In genomic region chr6:122703251-122703650, GRCm38 (mm10) we compare ENCODE assay signal across 11 mouse cellular contexts. TPM values are rescaled to one million over a fixed set of nuclear protein-coding genes. Genes with fewer than 3 reads are reported as not detected.
DNase-seq lines count a peak whose midpoint lies in the region; ATAC-seq and TF ChIP-seq lines count a peak whose summit lies in the region.
"Had no signal": no experiment of that assay in that cellular context is flagged by ENCODE, and none has a peak within 500 bp of the region (broad histone marks: within the 10 kb centered on the region; RNA-seq: fewer than 3 reads in every experiment).

No protein-coding gene starts in this region.

- H3K4me2 ChIP-seq in intestine, embryonic 15.5 days (replicated peaks) = peak overlapping the region; percentile 56; the same call in 1 of the 2 replicates
- H3K4me2 ChIP-seq in intestine, postnatal 0 days (replicated peaks; ENCODE audit: low read depth) = no peak overlapping the region; the same call in 1 of the 2 replicates
- H3K4me2 ChIP-seq in hindbrain, embryonic 14.5 days (replicated peaks) = peak overlapping the region; percentile 43

- no peaks in the 10 kb centered on the region for H3K27me3 ChIP-seq in intestine, embryonic 15.5 days (replicated peaks)
- no peaks in the 10 kb centered on the region for H3K27me3 ChIP-seq in intestine, postnatal 0 days (replicated peaks; ENCODE audit: control insufficient read depth, insufficient read depth, low read length)
- H3K27me3 ChIP-seq in hindbrain, embryonic 14.5 days (ENCODE audit: control insufficient read depth, insufficient read depth, low read length) = peaks cover 11% of the 10 kb centered on the region; the same call in 1 of the 2 replicates

- DNase-seq in 3T3-L1 (ENCODE audit: low read depth, low spot score) = peak; percentile 51
- peak; percentile 62 for DNase-seq in ZHBTc4 (ENCODE audit: low read depth, low spot score)
- DNase-seq in hindbrain, embryonic 14.5 days (ENCODE audit: low spot score) = no peak
- no peak for DNase-seq in urinary bladder, postnatal 25 days (ENCODE audit: low spot score)
- DNase-seq in right cerebral cortex, postnatal 25 days = no peak
- no peak for DNase-seq in embryo, embryonic 10 days (ENCODE audit: low spot score)
- DNase-seq: liver, embryonic 13.5 days had no signal

- no peak for TF ChIP-seq CTCF in intestine, postnatal 0 days (IDR thresholded peaks at IDR 0.05; ENCODE audit: low read depth)

- WGBS in intestine, embryonic 15.5 days = 33% methylated on average over 6 of the region's 6 CpGs
- WGBS in intestine, postnatal 0 days = 37% methylated on average over 6 of the region's 6 CpGs
- WGBS in hindbrain, embryonic 14.5 days = 8% methylated on average over 6 of the region's 6 CpGs

- ATAC-seq in intestine, embryonic 15.5 days = no peak
- no peak for ATAC-seq in intestine, postnatal 0 days
- no peak for ATAC-seq in hindbrain, embryonic 14.5 days (ENCODE audit: low FRiP score)

- no peaks in the 10 kb centered on the region for H3K36me3 ChIP-seq in intestine, embryonic 15.5 days
- no peaks in the 10 kb centered on the region for H3K36me3 ChIP-seq in intestine, postnatal 0 days (ENCODE audit: control insufficient read depth, insufficient read depth)
- H3K36me3 ChIP-seq in hindbrain, embryonic 14.5 days (replicated peaks; ENCODE audit: control insufficient read depth, insufficient read depth) = no peaks in the 10 kb centered on the region
- H3K36me3 ChIP-seq: G1E; liver, embryonic 13.5 days had no signal

- H3K9me3 ChIP-seq in intestine, embryonic 15.5 days = no peaks in the 10 kb centered on the region
- H3K9me3 ChIP-seq in intestine, postnatal 0 days (ENCODE audit: control insufficient read depth) = no peaks in the 10 kb centered on the region
- no peaks in the 10 kb centered on the region for H3K9me3 ChIP-seq in hindbrain, embryonic 14.5 days (ENCODE audit: control insufficient read depth, low read length)
- H3K9me3 ChIP-seq: G1E; liver, embryonic 13.5 days had no signal

- H3K27ac ChIP-seq in intestine, embryonic 15.5 days = no peak overlapping the region
- no peak overlapping the region for H3K27ac ChIP-seq in intestine, postnatal 0 days (ENCODE audit: low read depth, low read length)
- no peak overlapping the region for H3K27ac ChIP-seq in hindbrain, embryonic 14.5 days
- H3K27ac ChIP-seq: liver, embryonic 13.5 days had no signal

- H3K4me3 ChIP-seq in intestine, embryonic 15.5 days (replicated peaks) = no peak overlapping the region
- no peak overlapping the region for H3K4me3 ChIP-seq in intestine, postnatal 0 days (ENCODE audit: low read depth, low read length)
- H3K4me3 ChIP-seq in hindbrain, embryonic 14.5 days (replicated peaks; ENCODE audit: low read length) = no peak overlapping the region
- H3K4me3 ChIP-seq: liver, embryonic 13.5 days had no signal

- H3K9ac ChIP-seq in intestine, embryonic 15.5 days = no peak overlapping the region
- no peak overlapping the region for H3K9ac ChIP-seq in intestine, postnatal 0 days (ENCODE audit: low read depth, low read length)
- no peak overlapping the region for H3K9ac ChIP-seq in hindbrain, embryonic 14.5 days
- H3K9ac ChIP-seq: liver, embryonic 13.5 days had no signal

- no peaks in the 10 kb centered on the region for H3K4me1 ChIP-seq in intestine, embryonic 15.5 days (replicated peaks)
- no peaks in the 10 kb centered on the region for H3K4me1 ChIP-seq in intestine, postnatal 0 days (replicated peaks; ENCODE audit: control insufficient read depth, insufficient read depth, low read length)
- 0 out of 2 replicates have a peak, but pooled peaks cover 3% of the 10 kb centered on the region for H3K4me1 ChIP-seq in hindbrain, embryonic 14.5 days (replicated peaks; ENCODE audit: control insufficient read depth, insufficient read depth, low read length)
- H3K4me1 ChIP-seq: liver, embryonic 13.5 days had no signal

RNA-seq across cellular contexts. Expression of gene Nanog, which starts 4.0 kb away (rescaled TPM):
- polyA plus RNA-seq in intestine, embryonic 15.5 days (2015; fragmentation: Nextera tagmentation; extraction: Ambion mirVana) = 0.20 and 0.21 TPM in 2 replicates
- 0.08 and 0.12 TPM in 2 replicates for polyA plus RNA-seq in intestine, postnatal 0 days (2015; fragmentation: Nextera tagmentation; extraction: Ambion mirVana)
- polyA plus RNA-seq in hindbrain, embryonic 14.5 days (2014; fragmentation: Nextera tagmentation; extraction: Ambion mirVana) = 0.09 TPM in 1 of 2 replicates, not detected in the other
- polyA plus RNA-seq: G1E; liver, embryonic 13.5 days; midbrain, embryonic 14.5 days had no signal

Comparison
In these comparisons a context has a peak if more than half of its experiments do, and no peak if none do; other contexts are left out.
1. DNase-seq: peak in 3T3-L1 (single experiment) and ZHBTc4 (single experiment); none in hindbrain, embryonic 14.5 days (single experiment), urinary bladder, postnatal 25 days (single experiment), right cerebral cortex, postnatal 25 days (single experiment) and embryo, embryonic 10 days (single experiment).